Mouse (Mus musculus) forebrain, embryonic 13.5 days (tissue): ENCODE data around the gene Tmem151a. TPM values are rescaled to one million over a fixed set of nuclear protein-coding genes. Genes with fewer than 3 reads are reported as not detected.

Experiments used
- ATAC-seq: fragments of 200-750 bp; cut with Nextera tagmentation; 2 replicates; pipeline ENCODE4 v1.8.0; 2017
- H3K27ac ChIP-seq: fragments of 300-500 bp; sonication (generic); 2 replicates; pipeline ENCODE4 v1.5.1; 2015; ENCODE audit warnings: inconsistent platforms, mild to moderate bottlenecking, moderate library complexity
- H3K27me3 ChIP-seq: fragments of 300-500 bp; sonication (generic); 2 replicates; pipeline ENCODE4 v1.6.1; 2015; ENCODE audit warnings: mild to moderate bottlenecking, inconsistent platforms
- H3K36me3 ChIP-seq: fragments of 300-500 bp; sonication (generic); 2 replicates; pipeline ENCODE4 v1.6.1; 2015; ENCODE audit warnings: mild to moderate bottlenecking, inconsistent platforms; ENCODE audit not compliant: poor library complexity, severe bottlenecking
- H3K4me1 ChIP-seq: fragments of 300-500 bp; sonication (generic); 2 replicates; pipeline ENCODE4 v1.6.1; 2015; ENCODE audit warnings: inconsistent platforms
- H3K4me2 ChIP-seq: fragments of 300-500 bp; sonication (generic); 2 replicates; pipeline ENCODE4 v1.6.1; 2015; ENCODE audit warnings: inconsistent platforms, mild to moderate bottlenecking, moderate library complexity
- H3K4me3 ChIP-seq: fragments of 300-500 bp; sonication (generic); 2 replicates; pipeline ENCODE4 v1.5.1; 2015; ENCODE audit warnings: mild to moderate bottlenecking, inconsistent platforms
- H3K9ac ChIP-seq: fragments of 300-500 bp; sonication (generic); 2 replicates; pipeline ENCODE4 v1.6.1; 2015; ENCODE audit warnings: mild to moderate bottlenecking, inconsistent platforms
- H3K9me3 ChIP-seq: fragments of 300-500 bp; sonication (generic); replicated peaks from 2 replicates; pipeline ENCODE4 v1.6.1; 2016; ENCODE audit warnings: inconsistent platforms
- WGBS: fragments of 180-500 bp; shearing (Covaris S2); methylation state at CpG from one replicate; pipeline ENCODE4 v1.1.7; 2015; 5-methylcytosine and 5-hydroxymethylcytosine counted together
- polyA plus RNA-seq: library from polyadenylated mRNA; unstranded; fragments of >200 nt; fragmentation: Nextera tagmentation; extraction: Ambion mirVana; gene quantifications from 2 replicates; pipeline ENCODE4 v1.2.1, GENCODE M21; 2015

Tmem151a gene
- polyA plus RNA-seq, 1 experiment from 2014 or later: 2.8 TPM

- no peak overlapping the region for H3K4me2 ChIP-seq
- H3K4me1 ChIP-seq: peaks cover 8% of the 10 kb centered on the region; the same call in 1 of the 2 replicates
- no peak overlapping the region for H3K4me3 ChIP-seq
- 95% methylated on average over 8 of the region's 8 CpGs for WGBS
- peaks cover 44% of the 10 kb centered on the region for H3K36me3 ChIP-seq
- no peak overlapping the region for H3K27ac ChIP-seq
- H3K9ac ChIP-seq: no peak overlapping the region
- ATAC-seq: no peak
- no peaks in the 10 kb centered on the region for H3K9me3 ChIP-seq
- H3K27me3 ChIP-seq: no peaks in the 10 kb centered on the region
Observed at GRCm38 (mm10) chr19:5026111-5026510, 59.2 kb downstream of the Tmem151a start.

- Histone ChIP-seq H3K36me3 (peaks cover 22% of the 10 kb centered on the region), H3K27ac (peak within 1 kb of the TSS; percentile 91), H3K9ac (peak within 1 kb of the TSS; percentile 77), H3K4me3 (peak within 1 kb of the TSS; percentile 64), H3K9me3 (no peaks in the 10 kb centered on the region), H3K4me1 (peaks cover 8% of the 10 kb centered on the region; the same call in 1 of the 2 replicates), H3K27me3 (no peaks in the 10 kb centered on the region), H3K4me2 (peak within 1 kb of the TSS; percentile 72)
- ATAC-seq: peak; percentile 97
- under 1% methylated on average over 62 of the region's 62 CpGs for WGBS
Observed at GRCm38 (mm10) chr19:5023621-5024479, 61.5 kb downstream of the Tmem151a start, which contains the start of gene Slc29a2. Gene Slc29a2 (plus strand): TSS chr19:5023860.

- Histone ChIP-seq H3K9ac (no peak overlapping the region), H3K36me3 (no peaks in the 10 kb centered on the region; the same call in 1 of the 2 replicates), H3K4me3 (no peak overlapping the region), H3K9me3 (no peaks in the 10 kb centered on the region), H3K27me3 (no peaks in the 10 kb centered on the region), H3K4me2 (no peak overlapping the region), H3K4me1 (peaks cover 12% of the 10 kb centered on the region; the same call in 1 of the 2 replicates), H3K27ac (no peak overlapping the region)
- ATAC-seq: no peak
- WGBS: 81% methylated on average over 2 of the region's 2 CpGs
Observed at GRCm38 (mm10) chr19:5021416-5021815, 63.9 kb downstream of the Tmem151a start.

Other genes with a start within 250 kb of the Tmem151a start
- 42.0 and 47.0 TPM in 2 replicates for gene Ccs, start 246.2 kb downstream of the Tmem151a start, polyA plus RNA-seq
- 0.23 and 0.39 TPM in 2 replicates for gene Ccdc87, start 246.2 kb downstream of the Tmem151a start, polyA plus RNA-seq
- gene Ctsf, start 230.4 kb downstream of the Tmem151a start, polyA plus RNA-seq: 31.3 and 34.5 TPM in 2 replicates
- gene Actn3, start 207.6 kb downstream of the Tmem151a start, polyA plus RNA-seq: 0.64 and 0.97 TPM in 2 replicates
- 17.1 and 20.1 TPM in 2 replicates for gene Zdhhc24, start 206.9 kb downstream of the Tmem151a start, polyA plus RNA-seq
- gene Bbs1, start 178.9 kb downstream of the Tmem151a start, polyA plus RNA-seq: 8.9 and 10.8 TPM in 2 replicates
- 118 and 132 TPM in 2 replicates for gene Dpp3, start 157.2 kb downstream of the Tmem151a start, polyA plus RNA-seq
- 5.7 TPM in 2 replicates for gene Peli3, start 142.4 kb downstream of the Tmem151a start, polyA plus RNA-seq
- 128 and 135 TPM in 2 replicates for gene Mrpl11, start 123.4 kb downstream of the Tmem151a start, polyA plus RNA-seq
- 0.10 and 0.18 TPM in 2 replicates for gene Npas4, start 95.2 kb downstream of the Tmem151a start, polyA plus RNA-seq
- gene Slc29a2, start 61.7 kb downstream of the Tmem151a start, polyA plus RNA-seq: 6.9 and 8.3 TPM in 2 replicates
- gene B4gat1, start 46.7 kb downstream of the Tmem151a start, polyA plus RNA-seq: 39.4 and 40.3 TPM in 2 replicates
- 3.2 and 3.4 TPM in 2 replicates for gene AC124502.3, start 46.6 kb downstream of the Tmem151a start, polyA plus RNA-seq
- gene Brms1, start 44.2 kb downstream of the Tmem151a start, polyA plus RNA-seq: 56.0 and 63.2 TPM in 2 replicates
- gene Rin1, start 35.0 kb downstream of the Tmem151a start, polyA plus RNA-seq: 0.62 and 0.78 TPM in 2 replicates
- 7.0 and 7.3 TPM in 2 replicates for gene Cd248, start 17.5 kb downstream of the Tmem151a start, polyA plus RNA-seq
- 62.4 and 71.4 TPM in 2 replicates for gene Yif1a, start 3.0 kb upstream of the Tmem151a start, polyA plus RNA-seq
- gene Cnih2, start 13.0 kb upstream of the Tmem151a start, polyA plus RNA-seq: 208 and 212 TPM in 2 replicates
- 235 and 252 TPM in 2 replicates for gene Rab1b, start 21.5 kb upstream of the Tmem151a start, polyA plus RNA-seq
- 41.1 and 43.6 TPM in 2 replicates for gene Klc2, start 33.0 kb upstream of the Tmem151a start, polyA plus RNA-seq
- gene Pacs1, start 187.6 kb upstream of the Tmem151a start, polyA plus RNA-seq: 20.2 and 21.4 TPM in 2 replicates
- 428 and 432 TPM in 2 replicates for gene Sf3b2, start 209.9 kb upstream of the Tmem151a start, polyA plus RNA-seq
- gene Gal3st3, start 212.8 kb upstream of the Tmem151a start, polyA plus RNA-seq: 21.3 and 22.6 TPM in 2 replicates